Mouse (Mus musculus) megakaryocyte, adult 5-6 weeks (primary cell): Measurements from ENCODE around the gene Cidec. TPM values are rescaled to one million over a fixed set of nuclear protein-coding genes. Genes with fewer than 3 reads are reported as not detected.

Experiments used
- ATAC-seq: 2 replicates; pipeline ENCODE4 v1.8.0; 2016; ENCODE audit warnings: mild to moderate bottlenecking, inconsistent platforms; ENCODE audit not compliant: poor library complexity, severe bottlenecking
- total RNA-seq, 2 experiments: library from RNA; stranded (forward) in 1 of 2; stranded (reverse) in 1 of 2; fragments of 153-499, 151-499 nt in 1 of 2; fragments of 221-1000, 200-1000 nt in 1 of 2; gene quantifications; 2 replicates each; pipeline versions ENCODE4 v1.2.3 to v1.2.4; 2015 to 2017

Gene Cidec
- total RNA-seq, 2 experiments from 2014 or later = not detected

- ATAC-seq = no peak
These were observed 58.4 kb downstream of the Cidec start for GRCm38 (mm10) chr6:113377172-113377495.

Other genes starting within 250 kb of the Cidec start
- gene Lhfpl4, start 240.4 kb downstream of the Cidec start, total RNA-seq (2015) = 0.18 TPM in 1 of 2 replicates, not detected in the other
- gene Lhfpl4, start 240.4 kb downstream of the Cidec start, total RNA-seq (2017) = not detected in 2 replicates
- 30.6 and 34.0 TPM in 2 replicates for gene Mtmr14, start 197.9 kb downstream of the Cidec start, total RNA-seq (2015)
- 56.5 and 60.9 TPM in 2 replicates for gene Mtmr14, start 197.9 kb downstream of the Cidec start, total RNA-seq (2017)
- 0.20 and 0.30 TPM in 2 replicates for gene Cpne9, start 153.5 kb downstream of the Cidec start, total RNA-seq (2015)
- 0.15 and 0.45 TPM in 2 replicates for gene Cpne9, start 153.5 kb downstream of the Cidec start, total RNA-seq (2017)
- gene Brpf1, start 128.6 kb downstream of the Cidec start, total RNA-seq (2015) = 47.0 and 47.6 TPM in 2 replicates
- gene Brpf1, start 128.6 kb downstream of the Cidec start, total RNA-seq (2017) = 54.7 and 64.4 TPM in 2 replicates
- 10.6 and 12.0 TPM in 2 replicates for gene Ogg1, start 108.8 kb downstream of the Cidec start, total RNA-seq (2015)
- gene Ogg1, start 108.8 kb downstream of the Cidec start, total RNA-seq (2017) = 5.5 and 10.3 TPM in 2 replicates
- gene Camk1, start 91.8 kb downstream of the Cidec start, total RNA-seq (2015) = 31.8 and 39.6 TPM in 2 replicates
- 57.6 and 68.3 TPM in 2 replicates for gene Camk1, start 91.8 kb downstream of the Cidec start, total RNA-seq (2017)
- 20.1 and 23.6 TPM in 2 replicates for gene Tada3, start 57.9 kb downstream of the Cidec start, total RNA-seq (2015)
- 14.1 and 15.9 TPM in 2 replicates for gene Tada3, start 57.9 kb downstream of the Cidec start, total RNA-seq (2017)
- gene Arpc4, start 57.6 kb downstream of the Cidec start, total RNA-seq (2015) = 255 and 284 TPM in 2 replicates
- 427 and 451 TPM in 2 replicates for gene Arpc4, start 57.6 kb downstream of the Cidec start, total RNA-seq (2017)
- 6.2 and 7.2 TPM in 2 replicates for gene Ttll3, start 46.5 kb downstream of the Cidec start, total RNA-seq (2015)
- gene Ttll3, start 46.5 kb downstream of the Cidec start, total RNA-seq (2017) = 7.7 and 9.9 TPM in 2 replicates
- gene Rpusd3, start 16.4 kb downstream of the Cidec start, total RNA-seq (2015) = 2.5 and 6.2 TPM in 2 replicates
- gene Rpusd3, start 16.4 kb downstream of the Cidec start, total RNA-seq (2017) = 2.5 and 3.0 TPM in 2 replicates
- gene Jagn1, start 6.8 kb upstream of the Cidec start, total RNA-seq (2015) = 34.2 and 43.6 TPM in 2 replicates
- 11.0 and 12.7 TPM in 2 replicates for gene Jagn1, start 6.8 kb upstream of the Cidec start, total RNA-seq (2017)
- not detected in 2 replicates for gene Il17re, start 22.7 kb upstream of the Cidec start, total RNA-seq (2015)
- gene Il17re, start 22.7 kb upstream of the Cidec start, total RNA-seq (2017) = not detected in 2 replicates
- not detected in 2 replicates for gene Il17rc, start 35.7 kb upstream of the Cidec start, total RNA-seq (2015)
- not detected in 2 replicates for gene Il17rc, start 35.7 kb upstream of the Cidec start, total RNA-seq (2017)
- 0.27 and 2.1 TPM in 2 replicates for gene Creld1, start 47.5 kb upstream of the Cidec start, total RNA-seq (2015)
- 1.9 and 3.4 TPM in 2 replicates for gene Creld1, start 47.5 kb upstream of the Cidec start, total RNA-seq (2017)
- gene Prrt3, start 66.2 kb upstream of the Cidec start, total RNA-seq (2015) = 0.09 TPM in 1 of 2 replicates, not detected in the other
- gene Prrt3, start 66.2 kb upstream of the Cidec start, total RNA-seq (2017) = not detected in 2 replicates
- 60.0 and 61.6 TPM in 2 replicates for gene Emc3, start 95.9 kb upstream of the Cidec start, total RNA-seq (2015)
- gene Emc3, start 95.9 kb upstream of the Cidec start, total RNA-seq (2017) = 33.0 and 38.4 TPM in 2 replicates
- 8.7 and 10.7 TPM in 2 replicates for gene Fancd2, start 95.9 kb upstream of the Cidec start, total RNA-seq (2015)
- 14.4 and 16.2 TPM in 2 replicates for gene Fancd2, start 95.9 kb upstream of the Cidec start, total RNA-seq (2017)
- gene Fancd2os, start 165.0 kb upstream of the Cidec start, total RNA-seq (2015) = 0.18 TPM in 1 of 2 replicates, not detected in the other
- not detected in 2 replicates for gene Fancd2os, start 165.0 kb upstream of the Cidec start, total RNA-seq (2017)
- gene Brk1, start 169.0 kb upstream of the Cidec start, total RNA-seq (2015) = 364 and 398 TPM in 2 replicates
- gene Brk1, start 169.0 kb upstream of the Cidec start, total RNA-seq (2017) = 185 and 211 TPM in 2 replicates
- 38.3 and 39.8 TPM in 2 replicates for gene Vhl, start 188.2 kb upstream of the Cidec start, total RNA-seq (2015)
- gene Vhl, start 188.2 kb upstream of the Cidec start, total RNA-seq (2017) = 24.1 and 28.0 TPM in 2 replicates
- 22.5 and 25.3 TPM in 2 replicates for gene Irak2, start 202.7 kb upstream of the Cidec start, total RNA-seq (2015)
- 63.1 and 83.2 TPM in 2 replicates for gene Irak2, start 202.7 kb upstream of the Cidec start, total RNA-seq (2017)